Mouse (Mus musculus): ENCODE data around the gene Ldlrad3. TPM values are rescaled to one million over a fixed set of nuclear protein-coding genes. Genes with fewer than 3 reads are reported as not detected.

Gene Ldlrad3
- polyA plus RNA-seq, 2 experiments: 2.1 to 2.9 TPM

DNA sequence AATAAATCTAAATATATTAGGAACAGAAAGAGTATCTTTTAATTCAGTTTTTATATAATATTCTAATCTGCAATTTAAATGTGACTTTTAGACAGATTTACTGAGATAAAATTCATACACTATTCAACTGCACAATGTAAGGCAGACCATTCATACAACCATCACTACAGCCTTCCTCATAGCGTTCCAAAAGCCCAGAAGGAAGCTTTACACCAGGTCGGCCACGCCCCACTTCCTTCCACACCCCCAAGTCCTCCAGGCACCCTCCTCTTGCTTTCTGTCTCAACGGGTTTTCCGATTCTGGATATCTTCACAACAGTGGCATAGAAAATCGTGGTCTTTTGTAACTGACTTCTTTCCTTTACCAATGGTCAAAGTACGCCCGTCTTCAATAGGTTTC lies 39.8 kb downstream of the Ldlrad3 start:
- no peak for TF ChIP-seq EP300 (IDR thresholded peaks at IDR 0.05; ENCODE audit: low read depth)
- H3K27me3 ChIP-seq (ENCODE audit: control insufficient read depth, insufficient read depth, low read length): no peaks in the 10 kb centered on the region
- H3K9me3 ChIP-seq (ENCODE audit: control insufficient read depth, low read length): no peaks in the 10 kb centered on the region
- no peaks in the 10 kb centered on the region for H3K4me1 ChIP-seq (replicated peaks; ENCODE audit: control insufficient read depth in 2 of 2, insufficient read depth in 2 of 2, low read length in 1 of 2)
- H3K4me2 ChIP-seq (ENCODE audit: low read depth): no peak overlapping the region
- ATAC-seq (ENCODE audit: insufficient read depth) (no peak), DNase-seq (ENCODE audit: low read depth in 3 of 3, low spot score in 3 of 3) (no peak)
- no peak overlapping the region for H3K9ac ChIP-seq (replicated peaks)
- H3K36me3 ChIP-seq (replicated peaks; ENCODE audit: control insufficient read depth, insufficient read depth, low read depth): no peaks in the 10 kb centered on the region
- no peak overlapping the region for H3K27ac ChIP-seq
- 54% methylated on average over 8 of the region's 8 CpGs for WGBS (ENCODE audit: insufficient replicate concordance)
- H3K4me3 ChIP-seq (ENCODE audit: insufficient read depth in 1 of 2, low read depth in 2 of 2, low read length in 2 of 2): no peak overlapping the region

DNA sequence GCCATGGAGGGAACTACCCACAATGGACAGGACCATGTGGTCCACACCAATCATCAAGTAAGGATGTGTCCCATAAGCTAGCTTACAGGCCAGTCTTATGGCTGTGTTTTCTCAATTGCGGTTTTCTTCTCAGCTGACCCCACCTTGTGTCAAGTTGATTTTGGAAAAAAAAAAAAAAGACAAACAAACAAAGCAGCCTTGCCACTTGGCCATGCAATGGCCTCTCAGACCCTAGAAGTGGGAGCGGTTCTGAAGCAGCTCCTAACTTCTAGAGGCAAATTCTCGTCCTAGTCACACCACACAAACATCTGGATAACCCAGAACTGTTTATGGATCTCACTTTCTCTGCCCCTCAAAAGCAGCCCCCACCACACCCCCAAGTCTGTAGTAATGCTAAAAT lies 41.1 kb downstream of the Ldlrad3 start:
- Histone ChIP-seq H3K9ac (replicated peaks) (no peak overlapping the region), H3K4me3 (ENCODE audit: insufficient read depth in 1 of 2, low read depth in 2 of 2, low read length in 2 of 2) (no peak overlapping the region), H3K9me3 (ENCODE audit: control insufficient read depth, low read length) (no peaks in the 10 kb centered on the region), H3K4me1 (replicated peaks; ENCODE audit: control insufficient read depth in 2 of 2, insufficient read depth in 2 of 2, low read length in 1 of 2) (no peaks in the 10 kb centered on the region), H3K27ac (no peak overlapping the region), H3K36me3 (replicated peaks; ENCODE audit: control insufficient read depth, insufficient read depth, low read depth) (no peaks in the 10 kb centered on the region), H3K27me3 (ENCODE audit: control insufficient read depth, insufficient read depth, low read length) (no peaks in the 10 kb centered on the region), H3K4me2 (ENCODE audit: low read depth) (no peak overlapping the region)
- TF ChIP-seq CTCF (IDR thresholded peaks at IDR 0.05; ENCODE audit: low read depth): no peak
- no peak for ATAC-seq (ENCODE audit: insufficient read depth)
- WGBS (ENCODE audit: insufficient replicate concordance): 61% methylated on average over 3 of the region's 3 CpGs
- no peak for DNase-seq (ENCODE audit: low read depth in 3 of 3, low spot score in 3 of 3)

DNA sequence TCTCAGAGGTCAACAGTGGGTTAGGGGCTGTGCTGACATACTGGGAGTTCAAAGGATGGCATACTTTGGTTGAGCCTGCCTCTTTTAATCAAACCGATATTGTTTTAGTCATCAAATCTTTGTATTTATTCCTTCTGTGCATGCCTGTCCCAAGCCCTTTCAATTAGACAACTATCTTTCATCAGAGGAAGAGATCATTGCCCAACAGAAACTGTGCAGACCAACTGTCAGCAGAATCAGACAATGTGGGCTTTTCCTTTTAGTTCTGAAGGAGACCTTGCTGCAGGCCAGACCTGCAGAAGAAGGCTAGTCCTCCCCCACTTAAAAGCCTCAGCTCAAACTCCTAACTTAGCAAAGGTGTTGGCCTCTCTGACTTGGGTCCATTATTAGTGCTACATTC lies 41.9 kb downstream of the Ldlrad3 start:
- DNase-seq (ENCODE audit: low read depth in 3 of 3, low spot score in 3 of 3) (no peak), ATAC-seq (ENCODE audit: insufficient read depth) (no peak)
- H3K27ac ChIP-seq: no peak overlapping the region
- H3K4me3 ChIP-seq (ENCODE audit: insufficient read depth in 1 of 2, low read depth in 2 of 2, low read length in 2 of 2): no peak overlapping the region
- H3K27me3 ChIP-seq (ENCODE audit: control insufficient read depth, insufficient read depth, low read length): no peaks in the 10 kb centered on the region
- H3K4me1 ChIP-seq (replicated peaks; ENCODE audit: control insufficient read depth in 2 of 2, insufficient read depth in 2 of 2, low read length in 1 of 2): no peaks in the 10 kb centered on the region
- H3K4me2 ChIP-seq (ENCODE audit: low read depth): no peak overlapping the region
- H3K9ac ChIP-seq (replicated peaks): no peak overlapping the region
- WGBS (ENCODE audit: insufficient replicate concordance): 74% methylated on average over 1 of the region's 1 CpGs
- no peak for TF ChIP-seq CTCF (IDR thresholded peaks at IDR 0.05; ENCODE audit: low read depth)
- no peak for TF ChIP-seq EP300 (IDR thresholded peaks at IDR 0.05; ENCODE audit: low read depth)
- no peaks in the 10 kb centered on the region for H3K9me3 ChIP-seq (ENCODE audit: control insufficient read depth, low read length)
- no peaks in the 10 kb centered on the region for H3K36me3 ChIP-seq (replicated peaks; ENCODE audit: control insufficient read depth, insufficient read depth, low read depth)

DNA sequence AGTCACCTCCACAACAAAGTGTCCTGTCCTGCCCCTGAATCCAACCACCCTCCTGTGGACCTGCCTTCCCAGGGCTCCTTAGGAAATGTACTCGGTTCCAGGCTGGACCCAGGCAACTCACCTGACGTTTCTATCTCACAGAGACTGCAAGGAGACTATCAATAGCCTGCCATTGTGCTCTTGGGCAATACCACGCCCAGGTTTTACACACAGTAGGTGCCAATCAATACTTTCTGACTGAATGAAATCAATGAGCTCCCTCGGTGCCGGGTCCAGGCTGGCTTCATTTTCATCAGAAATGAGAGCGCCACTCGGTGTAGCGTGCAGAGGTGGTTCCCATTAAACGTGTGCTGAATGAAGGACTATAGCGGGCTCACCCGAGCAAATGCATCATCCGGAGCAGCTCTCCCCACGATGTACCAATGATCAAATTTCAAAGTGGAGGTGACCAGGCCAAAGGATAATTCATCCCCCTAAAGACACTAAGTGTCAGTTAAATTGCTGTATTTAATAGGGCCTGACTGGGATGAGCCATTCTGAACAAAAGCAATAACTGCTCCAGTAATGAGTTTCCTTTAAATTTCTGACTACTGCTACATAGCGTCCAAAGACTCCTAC lies 43.4 kb downstream of the Ldlrad3 start:
- DNase-seq (ENCODE audit: low read depth in 3 of 3, low spot score in 3 of 3) (no peak), ATAC-seq (ENCODE audit: insufficient read depth) (no peak)
- H3K27ac ChIP-seq: no peak overlapping the region
- H3K27me3 ChIP-seq (ENCODE audit: control insufficient read depth, insufficient read depth, low read length): no peaks in the 10 kb centered on the region
- no peak overlapping the region for H3K4me2 ChIP-seq (ENCODE audit: low read depth)
- H3K36me3 ChIP-seq (replicated peaks; ENCODE audit: control insufficient read depth, insufficient read depth, low read depth): no peaks in the 10 kb centered on the region
- H3K4me3 ChIP-seq (ENCODE audit: insufficient read depth in 1 of 2, low read depth in 2 of 2, low read length in 2 of 2): no peak overlapping the region
- H3K9me3 ChIP-seq (ENCODE audit: control insufficient read depth, low read length): no peaks in the 10 kb centered on the region
- TF ChIP-seq CTCF (IDR thresholded peaks at IDR 0.05; ENCODE audit: low read depth): no peak
- 59% methylated on average over 14 of the region's 14 CpGs for WGBS (ENCODE audit: insufficient replicate concordance)
- no peaks in the 10 kb centered on the region for H3K4me1 ChIP-seq (replicated peaks; ENCODE audit: control insufficient read depth in 2 of 2, insufficient read depth in 2 of 2, low read length in 1 of 2)
- H3K9ac ChIP-seq (replicated peaks): no peak overlapping the region

DNA sequence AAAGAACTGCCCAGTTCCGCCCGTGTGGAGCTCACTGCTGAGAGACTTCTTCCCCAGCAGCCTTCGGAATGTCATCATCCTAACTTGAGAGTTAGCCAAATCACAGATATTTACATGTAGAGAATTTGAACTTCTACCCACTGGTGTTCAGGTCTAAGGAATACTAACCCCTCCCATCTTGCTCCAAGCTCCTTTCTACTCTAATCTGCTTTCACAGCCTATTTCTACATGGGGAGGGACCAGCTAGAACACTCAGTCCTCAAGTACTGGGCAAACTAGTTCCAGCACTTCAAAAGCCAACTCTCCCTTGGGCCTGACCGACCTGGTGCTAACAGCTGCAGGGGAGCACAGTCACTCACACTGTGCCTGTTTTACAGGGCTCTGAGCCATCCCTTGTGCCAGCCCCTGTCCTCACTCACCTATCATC lies 44.0 kb downstream of the Ldlrad3 start:
- Histone ChIP-seq H3K4me1 (replicated peaks; ENCODE audit: control insufficient read depth in 2 of 2, insufficient read depth in 2 of 2, low read length in 1 of 2) (no peaks in the 10 kb centered on the region), H3K27me3 (ENCODE audit: control insufficient read depth, insufficient read depth, low read length) (no peaks in the 10 kb centered on the region), H3K36me3 (replicated peaks; ENCODE audit: control insufficient read depth, insufficient read depth, low read depth) (no peaks in the 10 kb centered on the region), H3K4me2 (ENCODE audit: low read depth) (no peak overlapping the region), H3K9ac (replicated peaks) (no peak overlapping the region), H3K27ac (no peak overlapping the region), H3K4me3 (ENCODE audit: insufficient read depth in 1 of 2, low read depth in 2 of 2, low read length in 2 of 2) (no peak overlapping the region), H3K9me3 (ENCODE audit: control insufficient read depth, low read length) (no peaks in the 10 kb centered on the region)
- 64% methylated on average over 4 of the region's 4 CpGs for WGBS (ENCODE audit: insufficient replicate concordance)
- TF ChIP-seq CTCF (IDR thresholded peaks at IDR 0.05; ENCODE audit: low read depth): no peak
- TF ChIP-seq EP300 (IDR thresholded peaks at IDR 0.05; ENCODE audit: low read depth): no peak
- no peak for ATAC-seq (ENCODE audit: insufficient read depth)
- no peak for DNase-seq (ENCODE audit: low read depth in 3 of 3, low spot score in 3 of 3)
